Mouse (Mus musculus): ENCODE results near the gene Stmn1. TPM values are rescaled to one million over a fixed set of nuclear protein-coding genes. Genes with fewer than 3 reads are reported as not detected.

The Stmn1 gene
- polyA plus RNA-seq, 1 experiment from 2014 or later: 2,263 TPM

- WGBS: 76% methylated on average over 3 of the region's 4 CpGs
- H3K36me3 ChIP-seq (ENCODE audit: control insufficient read depth, insufficient read depth, low read length): no peaks in the 10 kb centered on the region
- ATAC-seq (ENCODE audit: insufficient number of reproducible peaks, low FRiP score, low TSS enrichment, low read depth) (no peak), DNase-seq (ENCODE audit: low spot score) (no peak)
- H3K27me3 ChIP-seq (ENCODE audit: control insufficient read depth, insufficient read depth, low read length): no peaks in the 10 kb centered on the region
- H3K9ac ChIP-seq (ENCODE audit: low read length): no peak overlapping the region
- H3K27ac ChIP-seq (replicated peaks; ENCODE audit: low read depth, low read length): no peak overlapping the region
- no peaks in the 10 kb centered on the region for H3K9me3 ChIP-seq (ENCODE audit: control insufficient read depth, low read length)
- no peaks in the 10 kb centered on the region for H3K4me1 ChIP-seq (ENCODE audit: control insufficient read depth, insufficient read depth, low read length)
- no peak overlapping the region for H3K4me2 ChIP-seq (ENCODE audit: low read depth, severe bottlenecking)
- H3K4me3 ChIP-seq (ENCODE audit: low read depth, low read length): no peak overlapping the region
Measured at GRCm38 (mm10) chr4:134505966-134506594, 38.0 kb downstream of the Stmn1 start.

- no peak for DNase-seq (ENCODE audit: low spot score)
- no peak for ATAC-seq (ENCODE audit: insufficient number of reproducible peaks, low FRiP score, low TSS enrichment, low read depth)
- H3K36me3 ChIP-seq (ENCODE audit: control insufficient read depth, insufficient read depth, low read length): no peaks in the 10 kb centered on the region
- no peak overlapping the region for H3K4me2 ChIP-seq (ENCODE audit: low read depth, severe bottlenecking)
- WGBS: 88% methylated on average over 19 of the region's 19 CpGs
- no peaks in the 10 kb centered on the region for H3K27me3 ChIP-seq (ENCODE audit: control insufficient read depth, insufficient read depth, low read length)
- H3K4me1 ChIP-seq (ENCODE audit: control insufficient read depth, insufficient read depth, low read length): peaks cover 2% of the 10 kb centered on the region; the same call in 1 of the 2 replicates
- no peaks in the 10 kb centered on the region for H3K9me3 ChIP-seq (ENCODE audit: control insufficient read depth, low read length)
- H3K4me3 ChIP-seq (ENCODE audit: low read depth, low read length): no peak overlapping the region
- H3K9ac ChIP-seq (ENCODE audit: low read length): no peak overlapping the region
- no peak overlapping the region for H3K27ac ChIP-seq (replicated peaks; ENCODE audit: low read depth, low read length)
Measured at GRCm38 (mm10) chr4:134506713-134507112, 38.6 kb downstream of the Stmn1 start.

- Histone ChIP-seq H3K9ac (ENCODE audit: low read length) (no peak overlapping the region), H3K27ac (replicated peaks; ENCODE audit: low read depth, low read length) (no peak overlapping the region; the same call in 1 of the 2 replicates), H3K4me1 (ENCODE audit: control insufficient read depth, insufficient read depth, low read length) (peaks cover 4% of the 10 kb centered on the region; the same call in 1 of the 2 replicates), H3K36me3 (ENCODE audit: control insufficient read depth, insufficient read depth, low read length) (no peaks in the 10 kb centered on the region; the same call in 1 of the 2 replicates), H3K9me3 (ENCODE audit: control insufficient read depth, low read length) (no peaks in the 10 kb centered on the region), H3K4me3 (ENCODE audit: low read depth, low read length) (no peak overlapping the region), H3K4me2 (ENCODE audit: low read depth, severe bottlenecking) (no peak overlapping the region), H3K27me3 (ENCODE audit: control insufficient read depth, insufficient read depth, low read length) (no peaks in the 10 kb centered on the region)
- WGBS: 78% methylated on average over 4 of the region's 4 CpGs
- ATAC-seq (ENCODE audit: insufficient number of reproducible peaks, low FRiP score, low TSS enrichment, low read depth) (peak; percentile 24; the same call in 1 of the 2 replicates), DNase-seq (ENCODE audit: low spot score) (no peak)
Measured at GRCm38 (mm10) chr4:134510396-134510795, 42.3 kb downstream of the Stmn1 start.

GRCm38 (mm10) chr4:134510845-134511411, 42.8 kb downstream of the Stmn1 start, which contains the start of gene Aunip:
Gene Aunip, plus strand, starts transcription at chr4:134510999.
- DNase-seq (ENCODE audit: low spot score) (peak; percentile 95), ATAC-seq (ENCODE audit: insufficient number of reproducible peaks, low FRiP score, low TSS enrichment, low read depth) (peak; percentile 91)
- peak within 1 kb of the TSS; percentile 78 for H3K4me2 ChIP-seq (ENCODE audit: low read depth, severe bottlenecking)
- no peaks in the 10 kb centered on the region; the same call in 1 of the 2 replicates for H3K36me3 ChIP-seq (ENCODE audit: control insufficient read depth, insufficient read depth, low read length)
- peak within 1 kb of the TSS; percentile 57 for H3K4me3 ChIP-seq (ENCODE audit: low read depth, low read length)
- no peaks in the 10 kb centered on the region for H3K9me3 ChIP-seq (ENCODE audit: control insufficient read depth, low read length)
- H3K27me3 ChIP-seq (ENCODE audit: control insufficient read depth, insufficient read depth, low read length): no peaks in the 10 kb centered on the region
- under 1% methylated on average over 42 of the region's 42 CpGs for WGBS
- H3K9ac ChIP-seq (ENCODE audit: low read length): peak within 1 kb of the TSS; percentile 55
- H3K27ac ChIP-seq (replicated peaks; ENCODE audit: low read depth, low read length): peak within 1 kb of the TSS; percentile 51; the same call in 1 of the 2 replicates
- H3K4me1 ChIP-seq (ENCODE audit: control insufficient read depth, insufficient read depth, low read length): peaks cover 4% of the 10 kb centered on the region; the same call in 1 of the 2 replicates

GRCm38 (mm10) chr4:134511730-134512129, 43.6 kb downstream of the Stmn1 start:
- H3K27me3 ChIP-seq (ENCODE audit: control insufficient read depth, insufficient read depth, low read length): no peaks in the 10 kb centered on the region
- H3K4me3 ChIP-seq (ENCODE audit: low read depth, low read length): peak overlapping the region; percentile 57
- WGBS: 77% methylated on average over 6 of the region's 6 CpGs
- H3K9me3 ChIP-seq (ENCODE audit: control insufficient read depth, low read length): no peaks in the 10 kb centered on the region
- peak overlapping the region; percentile 78 for H3K4me2 ChIP-seq (ENCODE audit: low read depth, severe bottlenecking)
- no peak overlapping the region for H3K27ac ChIP-seq (replicated peaks; ENCODE audit: low read depth, low read length)
- H3K4me1 ChIP-seq (ENCODE audit: control insufficient read depth, insufficient read depth, low read length): peaks cover 4% of the 10 kb centered on the region; the same call in 1 of the 2 replicates
- H3K36me3 ChIP-seq (ENCODE audit: control insufficient read depth, insufficient read depth, low read length): no peaks in the 10 kb centered on the region; the same call in 1 of the 2 replicates
- H3K9ac ChIP-seq (ENCODE audit: low read length): no peak overlapping the region
- DNase-seq (ENCODE audit: low spot score) (no peak), ATAC-seq (ENCODE audit: insufficient number of reproducible peaks, low FRiP score, low TSS enrichment, low read depth) (no peak)

- DNase-seq (ENCODE audit: low spot score): peak; percentile 64
- H3K9me3 ChIP-seq (ENCODE audit: control insufficient read depth, low read length): no peaks in the 10 kb centered on the region
- H3K36me3 ChIP-seq (ENCODE audit: control insufficient read depth, insufficient read depth, low read length): no peaks in the 10 kb centered on the region; the same call in 1 of the 2 replicates
- H3K4me2 ChIP-seq (ENCODE audit: low read depth, severe bottlenecking): peak overlapping the region; percentile 35
- no peak overlapping the region for H3K9ac ChIP-seq (ENCODE audit: low read length)
- H3K27me3 ChIP-seq (ENCODE audit: control insufficient read depth, insufficient read depth, low read length): no peaks in the 10 kb centered on the region
- no peak overlapping the region for H3K27ac ChIP-seq (replicated peaks; ENCODE audit: low read depth, low read length)
- H3K4me1 ChIP-seq (ENCODE audit: control insufficient read depth, insufficient read depth, low read length): peaks cover 4% of the 10 kb centered on the region; the same call in 1 of the 2 replicates
- 20% methylated on average over 15 of the region's 15 CpGs for WGBS
- ATAC-seq (ENCODE audit: insufficient number of reproducible peaks, low FRiP score, low TSS enrichment, low read depth): no peak
- H3K4me3 ChIP-seq (ENCODE audit: low read depth, low read length): peak overlapping the region; percentile 14; the same call in 1 of the 2 replicates
Measured at GRCm38 (mm10) chr4:134512798-134513197, 44.7 kb downstream of the Stmn1 start.

GRCm38 (mm10) chr4:134514309-134514930, 46.3 kb downstream of the Stmn1 start:
- Histone ChIP-seq H3K27me3 (ENCODE audit: control insufficient read depth, insufficient read depth, low read length) (no peaks in the 10 kb centered on the region), H3K4me1 (ENCODE audit: control insufficient read depth, insufficient read depth, low read length) (peaks cover 4% of the 10 kb centered on the region; the same call in 1 of the 2 replicates), H3K36me3 (ENCODE audit: control insufficient read depth, insufficient read depth, low read length) (no peaks in the 10 kb centered on the region; the same call in 1 of the 2 replicates), H3K9me3 (ENCODE audit: control insufficient read depth, low read length) (no peaks in the 10 kb centered on the region), H3K9ac (ENCODE audit: low read length) (no peak overlapping the region), H3K4me3 (ENCODE audit: low read depth, low read length) (no peak overlapping the region), H3K4me2 (ENCODE audit: low read depth, severe bottlenecking) (no peak overlapping the region), H3K27ac (replicated peaks; ENCODE audit: low read depth, low read length) (no peak overlapping the region)
- no peak for ATAC-seq (ENCODE audit: insufficient number of reproducible peaks, low FRiP score, low TSS enrichment, low read depth)
- WGBS: 90% methylated on average over 11 of the region's 11 CpGs
- DNase-seq (ENCODE audit: low spot score): no peak

GRCm38 (mm10) chr4:134515614-134516013, 47.5 kb downstream of the Stmn1 start:
- WGBS: 84% methylated on average over 7 of the region's 7 CpGs
- H3K27ac ChIP-seq (replicated peaks; ENCODE audit: low read depth, low read length): no peak overlapping the region
- H3K9ac ChIP-seq (ENCODE audit: low read length): no peak overlapping the region

More at GRCm38 (mm10) chr4:134515614-134516013, 47.5 kb downstream of the Stmn1 start:
- Histone ChIP-seq H3K36me3 (ENCODE audit: control insufficient read depth, insufficient read depth, low read length) (no peaks in the 10 kb centered on the region; the same call in 1 of the 2 replicates), H3K4me3 (ENCODE audit: low read depth, low read length) (no peak overlapping the region), H3K4me2 (ENCODE audit: low read depth, severe bottlenecking) (no peak overlapping the region), H3K9me3 (ENCODE audit: control insufficient read depth, low read length) (no peaks in the 10 kb centered on the region), H3K27me3 (ENCODE audit: control insufficient read depth, insufficient read depth, low read length) (no peaks in the 10 kb centered on the region), H3K4me1 (ENCODE audit: control insufficient read depth, insufficient read depth, low read length) (peaks cover 4% of the 10 kb centered on the region; the same call in 1 of the 2 replicates)
- ATAC-seq (ENCODE audit: insufficient number of reproducible peaks, low FRiP score, low TSS enrichment, low read depth) (no peak), DNase-seq (ENCODE audit: low spot score) (no peak)

All from limb, embryonic 11.5 days (tissue).